Mouse (Mus musculus) ES-E14 (cell line): ENCODE data around the gene Zfhx3. TPM values are rescaled to one million over a fixed set of nuclear protein-coding genes. Genes with fewer than 3 reads are reported as not detected.

Experiments used
- DNase-seq: peaks from one replicate; pipeline ENCODE4 v3.0.0-alpha.2; 2013; ENCODE audit warnings: low read depth, low spot score
- H3K27ac ChIP-seq: 2 replicates; pipeline ENCODE4 v1.5.1; 2012; ENCODE audit warnings: low read depth, mild to moderate bottlenecking, low read length, moderate library complexity, mixed read lengths; ENCODE audit not compliant: poor library complexity, insufficient read depth, severe bottlenecking
- H3K36me3 ChIP-seq: 2 replicates; pipeline ENCODE4 v1.6.1; 2012; ENCODE audit warnings: mild to moderate bottlenecking, low read length, moderate library complexity, mixed read lengths; ENCODE audit not compliant: control insufficient read depth, poor library complexity, insufficient read depth, severe bottlenecking
- H3K4me1 ChIP-seq, 2 experiments: fragments of 150-350 bp in 1 of 2; sonication (generic) in 1 of 2; 2 replicates each; pipeline ENCODE4 v1.6.1; 2012; ENCODE audit warnings: low read length in 2 of 2, mild to moderate bottlenecking in 1 of 2, mixed read lengths in 1 of 2; ENCODE audit not compliant: control insufficient read depth in 2 of 2, insufficient read depth in 2 of 2, poor library complexity in 1 of 2
- H3K4me3 ChIP-seq, 2 experiments: fragments of 150-350 bp in 1 of 2; sonication (generic) in 1 of 2; 2 replicates each; pipeline ENCODE4 v1.5.1; 2012; ENCODE audit warnings: low read length in 2 of 2, low read depth in 1 of 2, mild to moderate bottlenecking in 1 of 2, mixed read lengths in 1 of 2; ENCODE audit not compliant: insufficient read depth in 1 of 2, poor library complexity in 1 of 2, severe bottlenecking in 1 of 2
- H3K9ac ChIP-seq: 2 replicates; pipeline ENCODE4 v1.6.1; 2012; ENCODE audit warnings: low read depth, mild to moderate bottlenecking, low read length, mixed read lengths; ENCODE audit not compliant: poor library complexity, insufficient read depth, severe bottlenecking
- H3K9me3 ChIP-seq: fragments of 150-350 bp; sonication (generic); 2 replicates; pipeline ENCODE4 v1.6.1; 2012; ENCODE audit warnings: low read depth, mild to moderate bottlenecking, low read length; ENCODE audit not compliant: control insufficient read depth, insufficient read depth
- CHD2 ChIP-seq: IDR thresholded peaks from 2 replicates; pipeline ENCODE4 v1.6.1; 2014; ENCODE audit warnings: mild to moderate bottlenecking, low read depth, low read length, inconsistent platforms
- HCFC1 ChIP-seq: IDR thresholded peaks from 2 replicates; pipeline ENCODE4 v1.6.1; 2012; ENCODE audit warnings: low read length, inconsistent platforms, borderline replicate concordance; ENCODE audit not compliant: insufficient read depth
- MAFK ChIP-seq: IDR thresholded peaks from 2 replicates; pipeline ENCODE4 v1.6.1; 2014; ENCODE audit warnings: mild to moderate bottlenecking, low read depth, low read length, inconsistent platforms; ENCODE audit not compliant: insufficient read depth
- ZC3H11A ChIP-seq: IDR thresholded peaks from 2 replicates; pipeline ENCODE4 v1.6.1; 2012; ENCODE audit warnings: low read depth, mild to moderate bottlenecking, inconsistent platforms, low read length, borderline replicate concordance
- ZNF384 ChIP-seq: IDR thresholded peaks from 2 replicates; pipeline ENCODE4 v1.6.1; 2012; ENCODE audit warnings: low read depth, low read length, inconsistent platforms
- in situ Hi-C, 2 experiments: fragments of 600-800 bp; cut with MboI; formaldehyde crosslinking; loops; one replicate each; pipeline ENCODE4 v1.15.1; 2025; ENCODE audit warnings: low sequenced_read_pairs in 2 of 2, inconsistent platforms in 1 of 2; ENCODE audit not compliant: unreplicated experiment in 2 of 2
- total RNA-seq: library from RNA; depleted of rRNA; stranded (reverse); fragments of 300-350 nt; gene quantifications from 2 replicates; pipeline ENCODE4 v1.2.3, GENCODE M21; 2012

Gene Zfhx3
- total RNA-seq, 1 experiment = 8.8 TPM

DNA sequence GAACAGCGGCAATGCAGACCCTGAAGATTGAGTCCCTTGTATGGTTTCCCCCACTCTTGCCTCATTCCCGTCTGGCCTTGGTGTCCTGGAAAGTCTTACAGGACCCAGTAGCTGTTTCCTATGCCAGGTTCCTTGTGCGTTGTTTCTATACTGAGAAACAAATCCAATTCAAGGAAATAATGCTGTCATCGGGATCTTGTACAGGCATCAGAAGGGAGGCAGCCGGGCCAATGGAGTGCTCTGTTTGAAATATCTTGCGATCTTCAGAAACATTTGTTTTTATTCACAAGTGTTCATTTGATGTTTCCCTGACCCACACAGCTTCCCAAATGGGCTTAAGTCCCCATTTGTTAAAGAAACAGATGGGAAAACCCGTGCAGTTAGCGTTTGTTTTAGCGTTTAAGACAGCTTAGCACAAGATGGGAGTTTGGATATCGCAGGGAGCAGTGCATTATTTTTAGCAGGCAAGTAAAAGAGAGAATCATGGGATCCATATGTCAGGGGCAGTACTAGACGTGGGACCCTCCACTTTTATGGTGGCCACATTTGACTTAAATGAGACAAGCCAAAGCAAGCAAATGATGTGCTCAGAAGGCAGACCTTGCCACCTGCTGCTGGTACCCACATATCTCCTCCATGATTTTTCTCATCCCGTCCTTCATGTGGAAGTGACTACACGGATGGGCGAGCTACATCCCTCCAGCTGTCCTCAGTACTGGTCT lies 367.2 kb downstream of the Zfhx3 start:
- Histone ChIP-seq H3K4me1 (no peaks in the 10 kb centered on the region), H3K27ac (no peak overlapping the region), H3K4me3 (no peak overlapping the region), H3K36me3 (no peaks in the 10 kb centered on the region), H3K9ac (no peak overlapping the region), H3K9me3 (no peaks in the 10 kb centered on the region)
- DNase-seq = no peak
- in situ Hi-C loops = no loop called here
- TF ChIP-seq MAFK (no peak), CHD2 (no peak), ZC3H11A (no peak), HCFC1 (no peak), ZNF384 (no peak)

DNA sequence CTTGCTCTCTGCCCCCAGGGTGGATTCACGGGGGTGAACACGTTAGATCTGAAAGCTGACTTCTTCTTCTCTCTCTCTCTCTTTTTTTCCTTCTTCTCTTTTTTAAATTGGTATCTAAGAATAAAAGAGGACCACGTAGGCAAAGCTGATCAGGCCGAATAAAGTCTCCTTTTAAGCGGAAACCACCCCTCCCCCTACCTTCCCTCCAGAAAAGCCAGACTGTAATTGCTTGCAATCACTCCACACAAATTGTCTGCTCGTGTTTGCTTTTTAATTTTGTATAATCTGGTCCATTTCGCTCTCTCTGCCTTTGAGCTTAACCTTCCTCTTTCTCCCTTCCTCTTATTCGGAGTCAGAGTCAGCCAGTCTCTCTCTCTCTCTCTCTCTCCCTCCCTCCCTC lies 372.6 kb downstream of the Zfhx3 start:
- Histone ChIP-seq H3K36me3 (no peaks in the 10 kb centered on the region), H3K4me1 (no peaks in the 10 kb centered on the region), H3K9ac (no peak overlapping the region), H3K9me3 (no peaks in the 10 kb centered on the region), H3K27ac (no peak overlapping the region), H3K4me3 (no peak overlapping the region)
- DNase-seq = no peak
- in situ Hi-C loops = no loop called here
- TF ChIP-seq ZC3H11A = no peak
- no peak for TF ChIP-seq HCFC1
- no peak for TF ChIP-seq MAFK
- no peak for TF ChIP-seq CHD2
- TF ChIP-seq ZNF384 = no peak

DNA sequence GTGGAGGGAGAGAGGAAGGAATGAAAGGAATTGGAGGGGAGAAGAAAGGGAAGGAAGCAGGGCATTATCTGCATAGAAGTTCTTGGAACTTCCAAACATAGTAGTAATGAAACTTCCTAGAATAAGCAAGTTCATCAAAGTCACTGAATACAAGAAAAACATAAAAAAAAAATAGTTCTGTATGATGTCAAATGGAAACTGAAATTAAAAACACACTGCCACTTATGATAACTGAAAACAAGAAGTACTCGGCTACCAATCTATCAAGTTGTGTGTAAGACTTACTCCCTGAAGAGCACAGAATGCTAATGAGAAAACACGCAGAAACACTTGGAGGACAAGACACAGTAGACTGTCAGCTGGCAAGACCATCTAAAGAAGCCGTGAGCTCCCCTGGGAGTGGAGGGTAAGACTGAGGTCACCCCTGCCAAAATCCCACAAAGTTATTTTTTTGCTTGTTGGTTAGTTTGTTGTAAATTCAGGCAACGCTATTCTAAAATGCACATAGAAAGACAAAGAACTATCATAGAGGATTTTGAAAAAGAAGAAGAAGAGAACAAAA lies 375.2 kb downstream of the Zfhx3 start:
- Histone ChIP-seq H3K36me3 (no peaks in the 10 kb centered on the region), H3K9me3 (no peaks in the 10 kb centered on the region), H3K4me1 (no peaks in the 10 kb centered on the region), H3K27ac (no peak overlapping the region), H3K4me3 (no peak overlapping the region), H3K9ac (no peak overlapping the region)
- DNase-seq = no peak
- in situ Hi-C loops = no loop called here
- TF ChIP-seq ZC3H11A = no peak
- no peak for TF ChIP-seq CHD2
- TF ChIP-seq MAFK = no peak
- TF ChIP-seq HCFC1 = no peak
- no peak for TF ChIP-seq ZNF384

DNA sequence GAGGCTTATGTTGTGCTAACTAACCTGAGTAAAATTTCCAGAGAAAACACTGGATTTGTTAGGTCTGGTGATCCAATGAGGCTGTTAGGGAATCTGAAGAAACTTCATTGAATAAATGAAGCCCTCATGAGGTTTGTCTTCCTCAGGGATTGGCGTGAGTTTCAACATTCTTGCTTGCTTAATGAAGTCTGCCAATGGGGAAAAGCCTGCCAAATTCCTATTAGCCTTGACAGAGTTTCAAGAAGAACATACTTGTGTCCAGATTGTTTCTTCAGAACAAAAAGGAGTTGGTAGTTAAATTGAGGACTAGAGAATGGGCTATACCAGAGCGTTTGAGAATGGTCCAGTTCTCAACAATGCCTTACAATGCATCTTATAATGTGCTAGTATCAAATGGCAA lies 385.3 kb downstream of the Zfhx3 start:
- Histone ChIP-seq H3K4me1 (no peaks in the 10 kb centered on the region), H3K4me3 (no peak overlapping the region), H3K27ac (no peak overlapping the region), H3K9ac (no peak overlapping the region), H3K9me3 (no peaks in the 10 kb centered on the region), H3K36me3 (no peaks in the 10 kb centered on the region)
- TF ChIP-seq ZC3H11A = no peak
- TF ChIP-seq CHD2 = no peak
- no peak for TF ChIP-seq MAFK
- no peak for TF ChIP-seq ZNF384
- TF ChIP-seq HCFC1 = no peak
- DNase-seq = no peak
- in situ Hi-C loops = no loop called here
